Mouse (Mus musculus) layer of hippocampus, adult 2 months (tissue): Measurements from ENCODE around the gene Depdc5. TPM values are rescaled to one million over a fixed set of nuclear protein-coding genes. Genes with fewer than 3 reads are reported as not detected.

ENCODE experiments used
- DNase-seq, 2 experiments: peaks; one replicate each; pipeline ENCODE4 v3.0.0; 2022; ENCODE audit warnings: low spot score in 2 of 2
- H3K27ac ChIP-seq: fragments of 200-600 bp; 2 replicates; pipeline ENCODE4 v1.8.1; 2022
- H3K4me3 ChIP-seq: fragments of 200-600 bp; 2 replicates; pipeline ENCODE4 v1.8.1; 2022; ENCODE audit warnings: mild to moderate bottlenecking
- CTCF ChIP-seq: fragments of 200-600 bp; conservative IDR thresholded peaks from 2 replicates; pipeline ENCODE4 v1.8.1; 2022; ENCODE audit warnings: antibody characterized with exemption, mild to moderate bottlenecking, moderate library complexity
- total RNA-seq, 2 experiments: library from RNA; stranded (reverse); gene quantifications; 2 replicates each; pipeline ENCODE4 v1.2.3; 2021

The Depdc5 gene
- total RNA-seq, 2 experiments from 2014 or later = 67.8 to 73.2 TPM

DNA sequence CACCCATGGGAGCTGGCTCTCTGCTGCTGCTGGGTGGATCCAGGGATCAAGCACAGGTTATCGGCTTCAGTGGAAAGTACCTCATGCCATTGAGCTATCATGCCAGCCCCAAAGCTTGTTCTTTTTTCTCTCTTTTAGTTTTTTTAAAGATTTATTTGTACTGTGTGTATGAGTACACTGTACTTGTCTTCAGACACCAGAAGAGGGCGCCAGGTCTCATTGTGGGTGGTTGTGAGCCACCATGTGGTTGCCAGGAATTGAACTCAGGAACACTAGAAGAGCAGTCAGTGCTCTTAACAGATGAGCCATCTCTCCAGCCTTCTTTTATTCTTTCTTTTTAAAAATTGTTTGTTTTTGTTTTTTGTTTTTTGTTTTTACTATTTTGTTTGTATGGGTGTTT is 71.2 kb downstream of the Depdc5 start:
- H3K4me3 ChIP-seq = no peak overlapping the region
- no peak overlapping the region for H3K27ac ChIP-seq
- TF ChIP-seq CTCF = peak; percentile 67
- no peak for DNase-seq

DNA sequence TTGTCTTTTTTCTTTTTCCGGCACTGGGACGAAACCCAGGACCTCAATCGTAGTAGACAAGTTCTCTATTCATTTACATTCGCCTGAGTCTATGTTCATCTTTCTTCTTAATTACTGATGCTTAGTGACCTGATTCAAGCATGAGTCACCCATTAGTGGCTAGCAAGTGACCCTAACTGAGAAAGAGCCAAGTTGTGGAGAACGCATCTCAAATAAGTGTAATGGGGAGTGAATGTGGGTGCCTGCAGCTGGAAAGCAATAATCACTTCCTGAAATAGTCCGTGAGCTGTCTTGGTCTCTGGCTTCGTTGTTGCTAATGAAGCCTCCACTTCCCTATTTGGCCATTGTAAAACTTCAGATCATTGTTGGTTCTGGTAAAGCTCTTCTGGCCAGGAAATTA is 77.1 kb downstream of the Depdc5 start:
- no peak overlapping the region for H3K27ac ChIP-seq
- H3K4me3 ChIP-seq = no peak overlapping the region
- TF ChIP-seq CTCF = no peak
- DNase-seq = no peak

DNA sequence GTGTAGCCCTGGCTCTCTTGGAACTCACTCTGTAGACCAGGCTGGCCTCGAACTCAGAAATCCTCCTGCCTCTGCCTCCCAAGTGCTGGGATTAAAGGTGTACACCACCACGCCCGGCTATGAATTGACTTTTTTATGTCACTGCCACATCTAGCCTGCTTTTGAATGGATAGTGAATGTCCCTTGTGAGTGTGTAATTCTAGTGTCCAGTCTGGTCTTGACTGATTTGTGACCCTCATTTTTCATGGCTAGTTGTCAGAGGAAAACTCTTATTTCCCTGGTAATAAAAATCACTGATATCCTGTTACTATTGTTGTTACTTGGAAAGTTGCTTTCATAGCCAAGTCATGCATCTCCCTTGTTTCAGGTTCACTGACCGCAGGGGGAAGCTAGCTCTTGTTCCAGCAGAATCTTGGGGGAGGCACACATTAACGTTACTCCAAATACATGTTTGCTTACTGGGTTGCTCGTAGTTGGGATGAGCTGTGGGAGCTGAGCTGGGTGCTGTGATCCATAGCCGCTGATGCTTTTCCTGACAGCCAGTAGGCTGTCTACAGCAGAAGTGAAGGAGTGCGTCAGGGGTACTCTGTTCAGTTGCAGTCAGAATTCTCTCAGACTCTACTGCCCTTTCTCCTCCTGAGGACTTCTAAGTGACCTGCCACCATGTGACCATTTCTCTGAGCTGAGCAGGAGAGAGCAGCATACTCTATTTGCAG is 77.9 kb downstream of the Depdc5 start:
- TF ChIP-seq CTCF = no peak
- DNase-seq = no peak
- H3K4me3 ChIP-seq = no peak overlapping the region
- no peak overlapping the region for H3K27ac ChIP-seq

DNA sequence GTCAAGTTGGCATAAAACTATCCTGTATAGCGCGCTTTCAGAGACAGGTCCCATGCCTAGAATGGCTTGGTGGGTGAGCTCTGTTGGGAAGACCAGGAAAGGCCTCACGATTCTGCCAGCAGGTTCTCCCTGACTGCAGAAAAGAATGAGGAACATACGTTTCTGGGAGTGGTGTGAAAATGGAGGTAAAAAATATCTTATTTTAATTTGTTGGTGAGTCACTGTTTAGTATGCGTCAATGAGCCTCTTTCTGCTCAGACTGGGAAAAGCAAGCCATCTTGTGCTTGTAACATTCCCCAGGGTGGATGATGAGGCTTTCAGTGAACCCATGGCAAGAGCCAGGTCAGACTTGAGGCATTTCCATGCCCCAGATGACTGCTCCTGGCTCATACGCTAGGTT is 86.6 kb downstream of the Depdc5 start:
- DNase-seq = no peak
- TF ChIP-seq CTCF = no peak

DNA sequence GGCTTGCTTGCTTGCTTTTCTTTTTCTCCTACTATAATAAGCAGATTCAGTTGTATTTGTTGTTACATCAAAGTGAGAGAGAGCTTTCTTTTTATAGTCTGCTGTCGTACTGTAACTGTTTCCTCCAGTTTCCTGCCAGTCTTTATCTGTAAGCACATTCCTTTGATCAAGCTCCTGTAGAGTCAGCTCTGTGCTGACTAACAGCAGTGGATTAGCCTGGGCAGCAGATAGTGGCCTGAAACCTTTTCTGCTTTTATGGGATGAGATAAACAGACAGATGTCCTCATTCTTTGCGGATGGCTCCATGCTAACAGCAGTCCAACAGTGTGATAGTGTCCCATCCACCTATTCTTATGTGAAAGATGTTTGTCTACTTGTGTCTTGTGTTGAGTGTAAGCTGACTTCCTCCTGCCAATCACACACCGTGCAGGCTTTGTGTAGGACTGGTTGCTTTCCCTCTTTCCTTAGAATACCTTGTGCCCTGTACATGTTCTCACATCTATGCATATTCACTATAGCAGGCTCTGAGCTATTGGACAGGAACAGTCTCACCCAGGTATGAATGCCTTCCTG is 87.3 kb downstream of the Depdc5 start:
- TF ChIP-seq CTCF = no peak
- DNase-seq = no peak
- no peak overlapping the region for H3K27ac ChIP-seq
- H3K4me3 ChIP-seq = no peak overlapping the region

More for the DNA sequence above, 86.6 kb downstream of the Depdc5 start:
- Histone ChIP-seq H3K27ac (no peak overlapping the region), H3K4me3 (no peak overlapping the region)

DNA sequence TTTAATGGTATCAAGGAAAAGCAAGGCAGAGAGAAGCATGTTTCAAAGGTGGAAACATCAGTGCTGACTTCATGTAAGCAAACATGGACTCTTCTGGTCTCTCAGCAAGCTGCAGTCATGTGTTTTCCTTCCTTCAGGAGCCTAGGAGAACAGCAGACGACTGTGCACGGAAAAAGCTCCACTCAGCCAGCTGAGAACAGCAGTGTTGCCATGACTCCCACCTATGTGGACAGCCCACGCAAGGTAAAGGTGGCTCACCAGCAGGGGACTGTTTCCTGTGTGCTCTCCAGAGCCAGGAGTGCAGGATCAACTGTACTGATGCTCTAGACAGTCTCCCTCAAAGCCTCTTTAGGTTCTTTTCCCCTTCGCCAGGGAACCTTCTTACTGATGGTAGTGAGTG is 92.2 kb downstream of the Depdc5 start:
- Histone ChIP-seq H3K27ac (no peak overlapping the region), H3K4me3 (no peak overlapping the region)
- no peak for TF ChIP-seq CTCF
- no peak for DNase-seq

DNA sequence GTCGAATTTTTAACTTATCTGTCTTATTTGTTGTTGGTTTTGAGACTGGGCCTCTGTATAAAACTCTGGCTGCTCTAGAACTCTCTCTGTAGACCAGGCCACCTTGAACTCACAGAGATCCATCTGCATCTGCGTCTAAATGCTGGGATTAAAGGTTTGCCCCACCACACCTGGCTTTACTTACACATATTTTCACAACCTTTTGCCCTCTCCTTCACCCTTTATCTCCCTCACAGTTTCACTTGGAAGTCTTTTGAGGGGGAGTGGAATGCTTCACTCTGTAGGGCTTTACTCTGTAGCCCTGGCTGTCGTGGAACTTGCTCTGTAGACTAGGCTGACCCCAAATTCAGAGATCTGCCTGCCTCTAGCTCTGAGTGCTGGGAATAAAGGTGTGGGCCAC is 98.1 kb downstream of the Depdc5 start:
- DNase-seq = no peak
- no peak overlapping the region for H3K4me3 ChIP-seq
- no peak overlapping the region for H3K27ac ChIP-seq
- TF ChIP-seq CTCF = no peak

DNA sequence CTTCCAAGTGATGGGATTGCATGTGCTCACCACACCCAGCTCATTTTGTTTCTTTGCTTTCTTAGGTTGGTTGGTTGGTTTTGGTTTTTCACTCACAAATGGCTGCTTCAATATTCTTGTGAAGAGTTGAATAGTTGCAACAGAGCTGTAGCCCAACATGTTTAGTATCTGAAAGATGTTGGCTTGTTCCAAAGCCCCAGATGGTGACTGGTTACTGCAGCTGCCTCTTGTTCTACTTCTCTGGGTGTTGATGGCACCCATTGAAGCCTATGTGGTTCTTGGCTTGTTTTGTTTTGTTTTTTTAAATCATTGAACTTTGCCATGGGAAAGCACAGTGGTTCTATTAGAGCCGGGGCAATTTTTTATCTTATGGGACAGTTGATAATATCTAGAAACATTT is 99.1 kb downstream of the Depdc5 start:
- H3K27ac ChIP-seq = peak overlapping the region; percentile 53; the same call in 1 of the 2 replicates
- TF ChIP-seq CTCF = no peak
- no peak overlapping the region for H3K4me3 ChIP-seq
- DNase-seq = peak in 1 of 2 experiments; percentile 55

DNA sequence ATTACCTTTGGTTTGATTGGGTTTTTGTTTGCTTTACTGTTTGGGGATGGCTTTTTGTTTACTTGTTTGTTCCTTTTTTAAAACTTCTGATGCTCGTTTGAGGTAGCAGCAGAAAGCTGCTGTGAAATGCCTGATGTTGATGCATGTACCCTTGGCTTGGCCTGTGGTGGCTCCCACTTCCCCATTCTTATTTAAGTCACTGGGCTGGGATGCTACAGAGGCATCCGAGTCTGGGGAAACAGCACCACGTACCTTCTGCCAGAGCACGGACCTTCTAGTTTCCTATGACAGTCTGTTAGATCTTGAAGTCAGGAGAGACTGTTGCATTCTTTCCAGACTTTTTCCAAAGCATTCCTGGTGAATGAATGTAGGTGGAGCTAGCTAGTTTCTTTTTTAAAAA is 113.0 kb downstream of the Depdc5 start:
- H3K4me3 ChIP-seq = no peak overlapping the region
- no peak for TF ChIP-seq CTCF
- peak overlapping the region; percentile 90 for H3K27ac ChIP-seq
- DNase-seq = no peak

DNA sequence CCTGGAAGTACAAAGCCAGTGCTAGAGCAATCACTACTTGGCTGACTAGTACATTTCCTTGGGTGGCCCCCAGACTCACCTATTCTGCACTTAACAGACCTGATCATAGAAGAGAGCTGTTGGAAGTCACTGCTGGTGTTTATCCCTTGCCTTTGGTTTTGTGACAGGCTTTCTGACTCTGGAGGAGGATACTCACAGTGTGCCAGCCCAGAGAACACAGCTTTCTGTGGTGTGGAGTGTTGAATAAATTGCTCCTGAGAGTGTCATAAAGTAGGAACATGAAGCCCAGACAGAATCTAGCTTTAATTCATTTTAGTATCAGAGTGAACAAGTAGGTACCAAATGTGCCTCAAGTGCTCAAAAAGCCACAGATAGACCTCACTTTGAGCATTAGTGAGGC is 113.7 kb downstream of the Depdc5 start:
- Histone ChIP-seq H3K27ac (peak overlapping the region; percentile 90), H3K4me3 (no peak overlapping the region)
- no peak for TF ChIP-seq CTCF
- DNase-seq = no peak

DNA sequence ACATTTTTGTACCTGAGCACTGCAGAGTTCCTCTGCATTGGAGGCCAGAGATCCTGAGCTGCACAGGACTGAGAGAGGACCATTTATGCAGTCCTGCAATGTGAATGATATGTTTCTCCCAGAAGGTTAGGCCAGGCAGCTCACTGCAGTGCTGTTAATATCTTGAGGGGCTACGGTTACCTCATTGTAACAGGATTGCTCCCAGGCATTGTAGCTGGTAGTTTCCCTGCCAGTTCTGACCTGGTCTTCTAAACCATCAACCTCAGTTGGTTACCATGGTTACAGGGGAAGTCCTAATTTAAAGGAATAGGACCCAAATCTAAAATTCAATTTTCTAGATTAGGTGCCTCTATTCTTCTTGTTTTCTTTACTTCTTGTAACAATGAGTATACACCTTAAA is 121.9 kb downstream of the Depdc5 start:
- TF ChIP-seq CTCF = no peak
- DNase-seq = no peak
- peak overlapping the region; percentile 89 for H3K27ac ChIP-seq

DNA sequence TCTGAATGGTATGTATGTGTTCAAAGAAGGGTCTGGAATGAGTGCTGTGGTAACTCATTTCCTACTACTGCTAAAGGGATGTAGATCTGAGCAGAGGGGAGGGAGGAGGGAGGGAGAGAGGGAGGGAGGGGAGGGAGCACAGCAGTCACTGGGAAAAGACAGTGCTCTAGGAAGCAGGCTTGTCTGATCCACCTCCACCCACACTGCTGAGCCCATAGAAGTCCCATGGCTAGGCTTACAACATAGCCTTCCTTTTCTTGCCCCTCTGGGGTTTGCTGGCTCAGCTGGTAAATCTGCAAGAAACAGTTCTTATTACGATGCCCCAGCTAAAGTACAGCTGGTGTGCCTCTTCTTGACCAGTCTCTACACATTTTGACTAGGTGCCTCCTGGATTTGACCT is 124.4 kb downstream of the Depdc5 start:
- no peak for TF ChIP-seq CTCF
- Histone ChIP-seq H3K4me3 (no peak overlapping the region), H3K27ac (peak overlapping the region; percentile 89; the same call in 1 of the 2 replicates)
- DNase-seq = no peak

More for the DNA sequence above, 121.9 kb downstream of the Depdc5 start:
- no peak overlapping the region for H3K4me3 ChIP-seq

DNA sequence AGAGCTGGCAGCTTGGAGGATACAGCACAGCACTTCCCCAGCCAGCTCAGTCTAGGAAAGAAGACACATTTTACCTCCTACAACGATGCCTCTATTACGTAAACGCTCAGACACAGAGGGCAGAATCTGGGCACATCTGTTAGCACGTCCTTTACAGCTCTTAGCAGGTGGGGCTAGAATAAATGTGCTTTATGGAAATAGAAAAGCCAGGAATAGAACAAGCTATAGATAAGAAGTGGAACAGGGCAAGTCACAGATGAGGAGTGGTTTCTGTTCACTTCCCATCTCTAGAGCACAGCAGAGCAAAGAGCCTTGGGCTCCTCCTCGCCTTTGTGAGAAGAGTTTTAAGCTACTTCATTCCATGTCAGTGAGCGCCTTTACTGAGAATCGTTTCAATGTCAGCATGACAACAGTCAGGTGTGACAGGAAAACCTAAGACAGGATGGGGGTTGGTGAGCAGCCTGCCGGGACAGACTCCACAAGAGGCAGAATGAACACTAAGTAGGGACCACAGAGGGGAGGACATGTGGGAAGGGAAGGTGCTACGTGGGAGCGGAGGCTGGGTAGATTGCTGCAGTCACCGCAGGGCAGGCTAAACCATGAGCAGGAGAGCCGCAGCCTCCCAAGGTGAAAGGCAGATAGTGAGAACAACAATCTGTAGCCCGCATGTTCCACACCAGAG is 126.6 kb downstream of the Depdc5 start:
- H3K4me3 ChIP-seq = no peak overlapping the region
- H3K27ac ChIP-seq = peak overlapping the region; percentile 89
- peak in 1 of 2 experiments; percentile 29 for DNase-seq
- TF ChIP-seq CTCF = no peak
